Mouse (Mus musculus) CH12.LX (cell line): ENCODE data around the gene Bicd1. TPM values are rescaled to one million over a fixed set of nuclear protein-coding genes. Genes with fewer than 3 reads are reported as not detected.

Experiments
- polyA plus RNA-seq: library from polyadenylated mRNA; unstranded; fragments of >175 nt; gene quantifications from 2 replicates; pipeline ENCODE4 v1.2.1, GENCODE M21; 2012; ENCODE audit warnings: low read depth; ENCODE audit not compliant: insufficient read length
- total RNA-seq, 2 experiments: library from RNA; depleted of rRNA; stranded (reverse); fragments of 300-350 nt in 1 of 2; fragments of >200 nt in 1 of 2; gene quantifications; 2 replicates each; pipeline ENCODE4 v1.2.3; 2012 to 2014

The Bicd1 gene
- total and polyA plus RNA-seq, 3 experiments = 0.11 TPM; not detected in 2

Other genes starting within 250 kb of the Bicd1 start
- gene Amn1, start 220.2 kb upstream of the Bicd1 start, total RNA-seq (2012; rRNA removed) = 5.5 and 6.3 TPM in 2 replicates
- gene Amn1, start 220.2 kb upstream of the Bicd1 start, total RNA-seq (2014; rRNA removed) = 8.9 and 10.8 TPM in 2 replicates
- 3.2 and 4.1 TPM in 2 replicates for gene Amn1, start 220.2 kb upstream of the Bicd1 start, polyA plus RNA-seq
- gene Resf1, start 99.5 kb upstream of the Bicd1 start, total RNA-seq (2012; rRNA removed) = 12.4 and 13.4 TPM in 2 replicates
- gene Resf1, start 99.5 kb upstream of the Bicd1 start, total RNA-seq (2014; rRNA removed) = 20.9 and 25.3 TPM in 2 replicates
- gene Resf1, start 99.5 kb upstream of the Bicd1 start, polyA plus RNA-seq = 14.7 and 15.5 TPM in 2 replicates